Mouse (Mus musculus) lung, embryonic 14.5 days (tissue): ENCODE results near the gene Cobl. TPM values are rescaled to one million over a fixed set of nuclear protein-coding genes. Genes with fewer than 3 reads are reported as not detected.

Experiments used
- ATAC-seq: fragments of 200-750 bp; cut with Nextera tagmentation; 2 replicates; pipeline ENCODE4 v1.8.0; 2017; ENCODE audit warnings: mild to moderate bottlenecking, moderate TSS enrichment, moderate library complexity; ENCODE audit not compliant: insufficient read depth
- DNase-seq: peaks from one replicate; pipeline ENCODE4 v3.0.0-alpha.2; 2015
- H3K27ac ChIP-seq: fragments of 300-500 bp; sonication (generic); 2 replicates; pipeline ENCODE4 v1.5.1; 2014; ENCODE audit warnings: low read depth, mild to moderate bottlenecking, moderate library complexity
- H3K27me3 ChIP-seq: fragments of 300-500 bp; sonication (generic); 2 replicates; pipeline ENCODE4 v1.6.1; 2014; ENCODE audit warnings: low read length, control low read depth; ENCODE audit not compliant: insufficient read depth
- H3K36me3 ChIP-seq: fragments of 300-500 bp; sonication (generic); 2 replicates; pipeline ENCODE4 v1.6.1; 2014; ENCODE audit warnings: control low read depth; ENCODE audit not compliant: insufficient read depth
- H3K4me1 ChIP-seq: fragments of 300-500 bp; sonication (generic); 2 replicates; pipeline ENCODE4 v1.6.1; 2014; ENCODE audit warnings: antibody characterized with exemption, control low read depth; ENCODE audit not compliant: insufficient read depth
- H3K4me2 ChIP-seq: fragments of 300-500 bp; sonication (generic); 2 replicates; pipeline ENCODE4 v1.6.1; 2014; ENCODE audit warnings: mild to moderate bottlenecking
- H3K4me3 ChIP-seq: fragments of 300-500 bp; sonication (generic); 2 replicates; pipeline ENCODE4 v1.5.1; 2014; ENCODE audit warnings: low read depth, low read length
- H3K9ac ChIP-seq: fragments of 300-500 bp; sonication (generic); 2 replicates; pipeline ENCODE4 v1.6.1; 2014
- H3K9me3 ChIP-seq: fragments of 300-500 bp; sonication (generic); 2 replicates; pipeline ENCODE4 v1.6.1; 2016; ENCODE audit warnings: low read depth, low read length, control low read depth
- CTCF ChIP-seq: IDR thresholded peaks from 2 replicates; pipeline ENCODE4 v1.5.1; 2016; ENCODE audit warnings: antibody characterized with exemption, low read depth
- WGBS: fragments of 180-500 bp; shearing (Covaris S2); extraction: QIAGEN DNeasy Blood & Tissue Kit; methylation state at CpG from one replicate; pipeline ENCODE4 v1.1.7; 2014; 5-methylcytosine and 5-hydroxymethylcytosine counted together
- polyA plus RNA-seq: library from polyadenylated mRNA; unstranded; fragments of >200 nt; fragmentation: Nextera tagmentation; extraction: Ambion mirVana; gene quantifications from 2 replicates; pipeline ENCODE4 v1.2.1, GENCODE M21; 2014

Gene Cobl
- polyA plus RNA-seq, 1 experiment from 2014 or later: 10.8 TPM

DNA sequence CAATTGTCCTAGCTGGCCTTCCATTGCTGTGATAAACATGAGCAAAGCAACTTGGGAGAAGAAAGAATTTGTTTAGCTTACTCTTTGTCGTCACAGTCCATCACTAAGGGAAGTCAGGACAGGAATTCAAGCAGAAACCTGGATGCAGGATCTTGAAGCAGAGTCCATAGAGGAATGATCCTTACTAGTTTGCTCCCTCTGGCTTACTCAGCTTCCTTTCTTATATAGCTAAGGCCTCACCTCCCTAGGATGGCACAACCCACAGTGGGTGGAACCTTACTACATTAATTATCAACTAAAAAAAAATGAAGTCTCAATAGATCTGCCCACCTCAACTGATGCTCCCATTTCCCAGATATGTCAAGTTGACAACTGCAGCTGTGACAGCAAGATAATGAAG lies 52.8 kb downstream of the Cobl start:
- no peak for TF ChIP-seq CTCF
- Histone ChIP-seq H3K4me3 (no peak overlapping the region), H3K9me3 (no peaks in the 10 kb centered on the region), H3K36me3 (no peaks in the 10 kb centered on the region), H3K27ac (no peak overlapping the region), H3K9ac (no peak overlapping the region), H3K4me2 (no peak overlapping the region), H3K4me1 (no peaks in the 10 kb centered on the region), H3K27me3 (no peaks in the 10 kb centered on the region)
- 30% methylated on average over 1 of the region's 1 CpGs for whole genome bisulfite sequencing
- no peak for ATAC-seq
- no peak for DNase-seq

DNA sequence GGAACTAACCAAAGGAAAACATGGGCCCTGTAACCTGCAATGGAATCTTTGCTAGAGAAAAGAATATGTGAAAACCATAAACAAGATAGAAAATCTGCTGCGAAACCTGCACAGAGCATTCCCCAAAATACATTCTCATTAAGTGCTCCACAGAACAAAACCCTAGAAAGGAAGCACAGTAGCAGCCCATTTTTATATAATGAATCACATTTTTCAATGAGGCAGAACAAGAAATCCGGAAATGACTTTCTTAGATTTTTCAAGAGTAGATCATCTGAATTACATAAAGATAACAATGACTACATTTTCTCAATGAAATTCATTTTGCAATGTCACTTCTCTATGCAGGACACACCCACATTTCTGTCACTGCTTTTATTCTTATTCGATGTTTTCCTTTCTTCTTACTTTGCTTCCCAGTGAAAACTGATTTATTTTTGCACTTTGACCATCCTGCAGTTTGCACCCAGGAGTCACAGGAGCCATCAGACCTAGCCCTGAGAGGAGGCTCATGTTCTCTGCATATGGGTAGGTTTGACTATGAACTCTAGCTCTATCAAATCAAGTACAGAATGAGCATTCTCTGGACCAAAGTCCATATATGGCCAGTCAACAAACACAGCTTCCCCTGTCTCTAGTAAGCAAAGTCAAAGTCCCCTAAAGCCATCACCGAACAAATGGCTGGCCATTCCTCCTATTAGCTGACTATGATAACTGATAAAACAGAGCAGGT lies 53.5 kb downstream of the Cobl start:
- Histone ChIP-seq H3K9me3 (no peaks in the 10 kb centered on the region), H3K4me2 (no peak overlapping the region), H3K27ac (no peak overlapping the region), H3K36me3 (no peaks in the 10 kb centered on the region), H3K4me3 (no peak overlapping the region), H3K27me3 (no peaks in the 10 kb centered on the region), H3K4me1 (no peaks in the 10 kb centered on the region), H3K9ac (no peak overlapping the region)
- ATAC-seq (no peak), DNase-seq (no peak)
- TF ChIP-seq CTCF: no peak
- 78% methylated on average over 4 of the region's 4 CpGs for WGBS

DNA sequence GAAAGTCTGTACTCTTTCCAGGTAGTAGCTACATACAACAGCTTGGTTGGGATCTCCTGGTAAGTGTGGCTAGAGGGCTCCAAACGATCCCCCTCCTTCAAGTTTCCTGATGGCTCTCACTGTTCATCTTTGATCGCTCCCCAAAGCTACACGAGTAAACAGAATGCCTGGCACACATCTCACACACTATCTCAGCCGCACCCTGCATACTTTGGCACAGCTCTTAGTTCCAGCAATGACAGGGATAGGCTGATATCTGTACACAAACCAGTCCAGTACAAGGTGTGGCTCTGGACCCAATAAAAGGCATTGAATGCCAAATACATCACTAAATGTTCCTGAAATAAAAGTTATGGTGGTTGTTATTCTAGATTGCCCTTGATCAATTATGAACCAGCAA lies 55.3 kb downstream of the Cobl start:
- Histone ChIP-seq H3K4me3 (no peak overlapping the region), H3K9ac (no peak overlapping the region)

DNA sequence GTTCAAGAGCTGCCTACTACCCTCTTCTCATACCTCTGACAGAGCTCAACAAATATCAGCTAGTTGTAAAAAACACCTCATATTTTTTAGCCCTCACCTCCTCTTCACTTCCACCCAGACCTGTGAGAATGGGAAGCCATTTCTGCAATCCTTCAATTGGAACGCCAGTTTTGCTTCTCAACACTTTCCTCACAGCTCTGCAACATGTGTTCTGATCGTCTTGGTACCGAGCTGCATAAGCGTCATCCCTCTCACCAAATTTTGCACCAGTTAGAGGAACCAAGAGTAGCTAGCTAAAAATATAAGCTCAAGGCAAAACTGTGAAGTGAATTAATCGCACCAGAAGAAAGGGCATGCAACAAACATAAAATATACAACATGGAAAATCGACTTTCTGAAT lies 56.9 kb downstream of the Cobl start:
- H3K36me3 ChIP-seq: no peaks in the 10 kb centered on the region
- no peak overlapping the region for H3K27ac ChIP-seq
- ATAC-seq: no peak
- no peak for DNase-seq
- H3K4me3 ChIP-seq: no peak overlapping the region
- 74% methylated on average over 6 of the region's 6 CpGs for WGBS
- no peaks in the 10 kb centered on the region for H3K4me1 ChIP-seq
- no peaks in the 10 kb centered on the region for H3K27me3 ChIP-seq
- no peak for TF ChIP-seq CTCF
- no peak overlapping the region for H3K9ac ChIP-seq
- no peaks in the 10 kb centered on the region for H3K9me3 ChIP-seq
- H3K4me2 ChIP-seq: no peak overlapping the region

More for the DNA sequence above, 55.3 kb downstream of the Cobl start:
- Histone ChIP-seq H3K27me3 (no peaks in the 10 kb centered on the region), H3K4me2 (no peak overlapping the region), H3K27ac (no peak overlapping the region), H3K4me1 (no peaks in the 10 kb centered on the region), H3K36me3 (no peaks in the 10 kb centered on the region), H3K9me3 (no peaks in the 10 kb centered on the region)
- ATAC-seq (no peak), DNase-seq (no peak)
- TF ChIP-seq CTCF: no peak
- 46% methylated on average over 4 of the region's 4 CpGs for WGBS

DNA sequence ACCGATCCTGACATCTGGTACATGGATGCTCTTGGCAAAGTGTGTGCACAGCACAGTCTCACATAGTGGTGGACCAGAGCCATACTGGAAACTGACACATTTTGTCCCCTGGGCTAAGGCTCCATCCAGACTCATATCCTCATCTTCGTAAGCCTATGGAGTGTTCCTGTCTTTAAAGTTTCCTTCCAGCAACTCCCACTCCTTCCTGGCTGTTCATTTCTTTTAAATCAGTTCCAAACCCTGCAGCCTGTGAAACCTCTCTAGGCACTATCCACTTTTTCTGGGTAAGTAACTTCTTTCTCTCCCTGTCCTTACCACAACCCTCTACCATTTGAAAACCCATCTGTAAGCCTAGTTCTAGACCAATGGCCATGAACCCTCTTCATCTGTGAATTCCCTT lies 64.9 kb downstream of the Cobl start:
- no peak for TF ChIP-seq CTCF
- no peaks in the 10 kb centered on the region for H3K27me3 ChIP-seq
- 85% methylated on average over 2 of the region's 2 CpGs for WGBS

DNA sequence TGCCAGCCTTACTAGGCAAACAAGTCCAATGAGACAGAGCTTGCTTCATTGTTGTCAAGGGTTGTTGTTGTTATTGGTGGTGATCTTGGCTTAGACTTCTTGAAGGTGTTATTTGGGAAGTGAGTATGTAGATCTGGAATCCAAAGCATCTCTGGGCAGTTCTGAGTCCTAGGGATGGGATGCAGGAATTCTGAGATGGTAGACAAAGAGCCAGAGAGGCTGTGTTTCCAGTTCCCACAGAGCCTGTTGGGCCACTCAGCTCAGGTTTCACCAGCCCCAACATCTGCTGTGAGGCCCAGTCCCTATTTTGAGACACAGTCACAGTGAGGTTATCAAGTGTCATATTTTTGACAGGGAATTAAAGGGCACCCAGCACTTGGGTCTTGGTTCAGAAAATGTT lies 68.6 kb downstream of the Cobl start:
- Histone ChIP-seq H3K4me2 (no peak overlapping the region), H3K36me3 (no peaks in the 10 kb centered on the region), H3K9me3 (no peaks in the 10 kb centered on the region), H3K9ac (no peak overlapping the region), H3K4me1 (no peaks in the 10 kb centered on the region), H3K4me3 (no peak overlapping the region), H3K27me3 (no peaks in the 10 kb centered on the region), H3K27ac (no peak overlapping the region)
- ATAC-seq (no peak), DNase-seq (no peak)
- TF ChIP-seq CTCF: no peak

More for the DNA sequence above, 64.9 kb downstream of the Cobl start:
- Histone ChIP-seq H3K4me3 (no peak overlapping the region), H3K27ac (no peak overlapping the region), H3K4me2 (no peak overlapping the region), H3K36me3 (no peaks in the 10 kb centered on the region), H3K9me3 (no peaks in the 10 kb centered on the region), H3K4me1 (no peaks in the 10 kb centered on the region), H3K9ac (no peak overlapping the region)
- DNase-seq (no peak), ATAC-seq (no peak)

DNA sequence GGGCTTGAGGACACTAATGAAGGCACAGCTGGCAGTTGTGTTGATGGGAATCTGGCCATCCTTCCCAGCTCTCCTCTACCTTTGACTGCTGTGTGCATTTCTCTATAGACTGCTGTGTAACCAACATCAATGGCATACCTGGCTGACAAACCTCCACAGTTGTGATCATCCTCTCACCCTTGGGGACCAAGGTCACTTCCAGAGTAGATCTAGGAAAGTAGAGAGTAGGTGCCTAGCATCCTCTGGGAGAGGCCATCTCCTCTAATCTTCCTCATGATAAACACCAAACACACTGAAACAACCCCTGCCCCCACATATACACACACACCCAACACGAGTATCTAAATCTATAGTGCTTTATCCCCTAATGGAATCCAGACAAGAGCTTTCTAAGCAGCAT lies 70.1 kb downstream of the Cobl start:
- Histone ChIP-seq H3K4me3 (no peak overlapping the region), H3K27ac (no peak overlapping the region), H3K9me3 (no peaks in the 10 kb centered on the region), H3K9ac (no peak overlapping the region), H3K4me1 (no peaks in the 10 kb centered on the region), H3K27me3 (no peaks in the 10 kb centered on the region), H3K4me2 (no peak overlapping the region), H3K36me3 (no peaks in the 10 kb centered on the region)
- DNase-seq (no peak), ATAC-seq (no peak)
- TF ChIP-seq CTCF: no peak
- 59% methylated on average over 1 of the region's 1 CpGs for WGBS
